Mouse (Mus musculus) layer of hippocampus, postnatal 25 days (tissue): ENCODE data around the gene Ltb4r2. TPM values are rescaled to one million over a fixed set of nuclear protein-coding genes. Genes with fewer than 3 reads are reported as not detected.

Experiments
- DNase-seq, 2 experiments: peaks; one replicate each; pipeline ENCODE4 v3.0.0; 2022; ENCODE audit warnings: mixed read lengths in 2 of 2, low spot score in 1 of 2; ENCODE audit errors: extremely low spot score in 1 of 2
- total RNA-seq, 2 experiments: library from RNA; stranded (reverse); gene quantifications; 2 replicates each; pipeline ENCODE4 v1.2.3; 2021

Ltb4r2 gene
- total RNA-seq, 2 experiments from 2014 or later: 0.10 to 0.19 TPM

- DNase-seq: no peak
These were observed 18.4 kb downstream of the Ltb4r2 start for GRCm38 (mm10) chr14:55779656-55780055.

GRCm38 (mm10) chr14:55780736-55781135 lies 19.5 kb downstream of the Ltb4r2 start:
- peak in 1 of 2 experiments; percentile 3 for DNase-seq

GRCm38 (mm10) chr14:55781310-55781709 lies 20.1 kb downstream of the Ltb4r2 start:
- DNase-seq: peak; percentile 21 to 47

GRCm38 (mm10) chr14:55782361-55782960 lies 21.2 kb downstream of the Ltb4r2 start:
- DNase-seq: peak in 1 of 2 experiments; percentile 2

GRCm38 (mm10) chr14:55783171-55783957 lies 22.1 kb downstream of the Ltb4r2 start:
- DNase-seq: peak in 1 of 2 experiments; percentile 6

- peak in 1 of 2 experiments; percentile 4 for DNase-seq
These were observed 22.7 kb downstream of the Ltb4r2 start, which contains the start of gene Adcy4 for GRCm38 (mm10) chr14:55783958-55784235. Gene Adcy4, minus strand, starts transcription at chr14:55784095.

GRCm38 (mm10) chr14:55785195-55785594 lies 24.0 kb downstream of the Ltb4r2 start:
- DNase-seq: peak in 1 of 2 experiments; percentile 5

- DNase-seq: peak in 1 of 2 experiments; percentile 4
These were observed 26.5 kb downstream of the Ltb4r2 start for GRCm38 (mm10) chr14:55787731-55788130.

GRCm38 (mm10) chr14:55788256-55789050 lies 27.2 kb downstream of the Ltb4r2 start, which contains the start of gene Ripk3:
Gene Ripk3, minus strand, starts transcription at chr14:55788865.
- DNase-seq: peak in 1 of 2 experiments; percentile 1

- DNase-seq: no peak
These were observed 32.2 kb downstream of the Ltb4r2 start for GRCm38 (mm10) chr14:55793461-55793860.

- DNase-seq: no peak
These were observed 32.7 kb downstream of the Ltb4r2 start for GRCm38 (mm10) chr14:55793946-55794345.

- no peak for DNase-seq
These were observed 34.3 kb downstream of the Ltb4r2 start for GRCm38 (mm10) chr14:55795380-55796163.

Other genes starting within 250 kb of the Ltb4r2 start
- gene Nrl, start 236.4 kb upstream of the Ltb4r2 start, total RNA-seq: 1 to 10 TPM; 2.1 to 2.2 TPM
- 10 to 100 TPM; 37.2 to 37.8 TPM for gene Pck2, start 221.2 kb upstream of the Ltb4r2 start, total RNA-seq
- 10 to 100 TPM; 72.7 to 86.4 TPM for gene Dcaf11, start 201.4 kb upstream of the Ltb4r2 start, total RNA-seq
- gene A730061H03Rik, start 201.0 kb upstream of the Ltb4r2 start, total RNA-seq: under 1 TPM; 0.89 to 0.92 TPM
- not detected for gene Fitm1, start 185.8 kb upstream of the Ltb4r2 start, total RNA-seq
- 10 to 100 TPM; 49.3 to 56.6 TPM for gene Psme1, start 183.3 kb upstream of the Ltb4r2 start, total RNA-seq
- gene Emc9, start 176.1 kb upstream of the Ltb4r2 start, total RNA-seq: 10 to 100 TPM; 47.2 to 56.6 TPM
- gene Psme2, start 170.3 kb upstream of the Ltb4r2 start, total RNA-seq: 10 to 100 TPM; 47.9 to 55.6 TPM
- 10 to 100 TPM; 36.4 to 41.9 TPM for gene Rnf31, start 169.7 kb upstream of the Ltb4r2 start, total RNA-seq
- gene Irf9, start 157.9 kb upstream of the Ltb4r2 start, total RNA-seq: 10 to 100 TPM in 1 of 2 experiments, 1 to 10 TPM in 1; 9.6 to 12.2 TPM
- gene Rec8, start 143.4 kb upstream of the Ltb4r2 start, total RNA-seq: 1 to 10 TPM; 1.2 to 2.7 TPM
- 100 to 1,000 TPM; 118 to 121 TPM for gene Ipo4, start 125.5 kb upstream of the Ltb4r2 start, total RNA-seq
- gene Gm49378, start 123.5 kb upstream of the Ltb4r2 start, total RNA-seq: 1 to 10 TPM; 2.1 to 6.3 TPM
- gene Tm9sf1, start 117.6 kb upstream of the Ltb4r2 start, total RNA-seq: 10 to 100 TPM; 42.2 to 49.7 TPM
- under 1 TPM; 0.71 to 0.94 TPM for gene Tssk4, start 111.2 kb upstream of the Ltb4r2 start, total RNA-seq
- gene Mdp1, start 100.9 kb upstream of the Ltb4r2 start, total RNA-seq: 10 to 100 TPM; 49.2 to 50.4 TPM
- 10 to 100 TPM; 26.8 to 29.3 TPM for gene Gmpr2, start 89.5 kb upstream of the Ltb4r2 start, total RNA-seq
- gene Nedd8, start 89.3 kb upstream of the Ltb4r2 start, total RNA-seq: 100 to 1,000 TPM; 303 to 311 TPM
- gene Tinf2, start 79.6 kb upstream of the Ltb4r2 start, total RNA-seq: 10 to 100 TPM; 14.0 to 14.9 TPM
- gene Tgm1, start 47.5 kb upstream of the Ltb4r2 start, total RNA-seq: under 1 TPM; 0.17 to 0.23 TPM
- gene Rabggta, start 39.2 kb upstream of the Ltb4r2 start, total RNA-seq: 10 to 100 TPM; 40.1 to 45.0 TPM
- 10 to 100 TPM; 78.3 to 94.9 TPM for gene Dhrs1, start 15.7 kb upstream of the Ltb4r2 start, total RNA-seq
- gene Nop9, start 15.7 kb upstream of the Ltb4r2 start, total RNA-seq: 10 to 100 TPM; 13.4 to 13.6 TPM
- 1 to 10 TPM; 1.4 to 2.1 TPM for gene Cideb, start 3.0 kb upstream of the Ltb4r2 start, total RNA-seq
- under 1 TPM in 1 of 2 experiments, not detected in 1; 0.32 TPM for gene Ltb4r1, start 4.5 kb downstream of the Ltb4r2 start, total RNA-seq
- 1 to 10 TPM; 3.9 to 5.9 TPM for gene Adcy4, start 22.7 kb downstream of the Ltb4r2 start, total RNA-seq
- gene Ripk3, start 27.4 kb downstream of the Ltb4r2 start, total RNA-seq: 1 to 10 TPM in 1 of 2 experiments, under 1 TPM in 1; 0.61 to 1.2 TPM
- gene Nfatc4, start 61.7 kb downstream of the Ltb4r2 start, total RNA-seq: 1 to 10 TPM; 1.6 to 3.9 TPM
- gene Nynrin, start 92.6 kb downstream of the Ltb4r2 start, total RNA-seq: 10 to 100 TPM in 1 of 2 experiments, 1 to 10 TPM in 1; 8.5 to 10.7 TPM
- gene Cbln3, start 123.0 kb downstream of the Ltb4r2 start, total RNA-seq: 1 to 10 TPM in 1 of 2 experiments, under 1 TPM in 1; 0.42 to 1.4 TPM
- gene Khnyn, start 123.5 kb downstream of the Ltb4r2 start, total RNA-seq: 10 to 100 TPM; 10.5 to 12.1 TPM
- 10 to 100 TPM; 74.9 to 79.0 TPM for gene Sdr39u1, start 138.9 kb downstream of the Ltb4r2 start, total RNA-seq
- gene Cma1, start 183.2 kb downstream of the Ltb4r2 start, total RNA-seq: under 1 TPM in 1 of 2 experiments, not detected in 1; 0.59 TPM
- gene Cma2, start 189.6 kb downstream of the Ltb4r2 start, total RNA-seq: not detected